Mouse (Mus musculus): ENCODE data around the gene 2310011J03Rik. TPM values are rescaled to one million over a fixed set of nuclear protein-coding genes. Genes with fewer than 3 reads are reported as not detected.

Gene 2310011J03Rik
- total and polyA plus RNA-seq, 3 experiments, result 34.6 to 46.8 (median 37.5) TPM

DNA sequence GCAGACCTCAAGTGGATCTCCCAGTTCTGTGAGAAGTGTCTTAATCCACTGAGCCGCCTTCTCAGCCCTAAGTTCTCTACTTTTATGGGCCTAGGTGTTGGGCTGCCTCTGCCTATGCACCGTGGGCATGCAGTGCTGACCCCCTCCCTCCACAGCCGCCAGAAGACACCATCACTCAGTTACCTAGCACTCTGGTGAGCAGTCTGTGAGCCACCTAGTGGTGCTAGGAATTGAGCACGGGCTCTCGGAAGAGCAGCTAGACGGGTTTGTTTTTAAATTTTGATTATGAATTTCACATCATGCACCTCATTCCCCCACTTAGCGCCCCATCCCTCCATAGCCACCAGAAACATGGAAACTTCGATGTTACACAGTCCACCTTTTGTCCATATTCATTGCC, 31.7 kb downstream of the 2310011J03Rik start:
- Histone ChIP-seq H3K4me3 (replicated peaks in 1 of 3; ENCODE audit: low read depth in 2 of 3, low read length in 2 of 3, poor library complexity in 1 of 3) (no peak overlapping the region), H3K79me2 (replicated peaks; ENCODE audit: control insufficient read depth, extremely low read depth, insufficient read depth, poor library complexity, severe bottlenecking) (peaks cover 14% of the 10 kb centered on the region), H3K4me2 (ENCODE audit: insufficient read depth, low read depth, poor library complexity, severe bottlenecking) (no peak overlapping the region), H3K9me3 (replicated peaks; ENCODE audit: low read length) (peaks cover 3% of the 10 kb centered on the region), H3K27ac (ENCODE audit: insufficient read depth, low read depth) (no peak overlapping the region), H3K36me3 (replicated peaks in 1 of 2; ENCODE audit: control insufficient read depth in 1 of 2, insufficient read depth in 1 of 2, low read length in 1 of 2) (peaks cover 44 to 62% of the 10 kb centered on the region in 2 experiments), H3K27me3 (replicated peaks) (no peaks in the 10 kb centered on the region), H3K9ac (ENCODE audit: insufficient read depth, low read depth) (no peak overlapping the region), H3K4me1 (ENCODE audit: control insufficient read depth in 1 of 2, insufficient read depth in 2 of 2) (peaks cover 26 to 49% of the 10 kb centered on the region in 2 experiments)
- 0 out of 2 replicates have a peak, but pooled peaks have one; percentile 19 for TF ChIP-seq SMC3 (IDR thresholded peaks at IDR 0.05; ENCODE audit: low read depth, low read length)
- TF ChIP-seq CTCF (conservative IDR thresholded peaks at IDR 0.05 in 1 of 2, IDR thresholded peaks at IDR 0.05 in 1 of 2; ENCODE audit: low read depth in 2 of 2, low read length in 2 of 2), result peak in 1 of 2 experiments; percentile 41; a peak in 2 of 4 replicates
- TF ChIP-seq USF2 (conservative IDR thresholded peaks at IDR 0.05; ENCODE audit: low read depth, low read length), result no peak
- TF ChIP-seq RAD21 (IDR thresholded peaks at IDR 0.05; ENCODE audit: low read depth, low read length), result peak; percentile 7
- in situ Hi-C loops (cut with MboI; ENCODE audit: low pct_ligation_motif_present, low pct_unique_long_range_greater_than_20kb, low sequenced_read_pairs), result no loop called here
- dilution Hi-C loops (cut with MboI; ENCODE audit: extremely low pct_ligation_motif_present, extremely low pct_unique_long_range_greater_than_20kb, low sequenced_read_pairs), result no loop called here
- DNase-seq (ENCODE audit: extremely low read depth), result no peak

DNA sequence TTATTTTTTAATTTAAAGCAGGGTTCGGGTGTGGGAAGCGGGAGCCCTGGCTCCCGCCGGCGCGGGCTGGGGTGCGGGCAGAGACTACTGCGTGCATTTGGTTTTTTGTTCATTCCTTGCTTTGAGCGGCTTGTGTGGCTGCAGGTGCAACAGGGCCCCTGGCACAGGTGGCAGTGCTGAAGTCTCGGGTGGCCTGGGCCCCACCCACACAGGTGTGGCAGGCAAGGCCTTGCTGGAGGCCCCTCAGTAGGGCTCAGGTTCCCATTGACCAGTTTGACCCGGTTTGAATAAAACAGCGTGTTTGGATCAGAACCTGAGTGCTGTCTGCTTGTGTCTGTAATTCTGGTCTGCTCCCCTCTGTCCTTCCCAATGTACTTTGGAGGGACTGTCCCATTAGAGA, 32.2 kb downstream of the 2310011J03Rik start:
- Histone ChIP-seq H3K27me3 (replicated peaks) (no peaks in the 10 kb centered on the region), H3K4me3 (replicated peaks in 1 of 3; ENCODE audit: low read depth in 2 of 3, low read length in 2 of 3, poor library complexity in 1 of 3) (no peak overlapping the region), H3K4me2 (ENCODE audit: insufficient read depth, low read depth, poor library complexity, severe bottlenecking) (no peak overlapping the region), H3K27ac (ENCODE audit: insufficient read depth, low read depth) (no peak overlapping the region), H3K4me1 (ENCODE audit: control insufficient read depth in 1 of 2, insufficient read depth in 2 of 2) (peaks cover 32 to 54% of the 10 kb centered on the region in 2 experiments), H3K9me3 (replicated peaks; ENCODE audit: low read length) (peaks cover 3% of the 10 kb centered on the region), H3K9ac (ENCODE audit: insufficient read depth, low read depth) (no peak overlapping the region), H3K36me3 (replicated peaks in 1 of 2; ENCODE audit: control insufficient read depth in 1 of 2, insufficient read depth in 1 of 2, low read length in 1 of 2) (peaks cover 47 to 62% of the 10 kb centered on the region in 2 experiments), H3K79me2 (replicated peaks; ENCODE audit: control insufficient read depth, extremely low read depth, insufficient read depth, poor library complexity, severe bottlenecking) (peaks cover 8% of the 10 kb centered on the region)
- in situ Hi-C loops (cut with MboI; ENCODE audit: low pct_ligation_motif_present, low pct_unique_long_range_greater_than_20kb, low sequenced_read_pairs), result no loop called here
- dilution Hi-C loops (cut with MboI; ENCODE audit: extremely low pct_ligation_motif_present, extremely low pct_unique_long_range_greater_than_20kb, low sequenced_read_pairs), result no loop called here
- TF ChIP-seq GABPA (IDR thresholded peaks at IDR 0.05; ENCODE audit: insufficient replicate concordance, low read depth, low read length) (no peak), JUN (IDR thresholded peaks at IDR 0.05; ENCODE audit: insufficient read depth, low read depth, low read length) (no peak), HCFC1 (IDR thresholded peaks at IDR 0.05; ENCODE audit: low read depth, low read length) (no peak), ELF1 (IDR thresholded peaks at IDR 0.05; ENCODE audit: low read depth, low read length) (no peak), USF2 (conservative IDR thresholded peaks at IDR 0.05; ENCODE audit: low read depth, low read length) (no peak), TCF12 (IDR thresholded peaks at IDR 0.05; ENCODE audit: low read depth, low read length) (no peak), ZKSCAN1 (IDR thresholded peaks at IDR 0.05; ENCODE audit: borderline replicate concordance, low read depth, low read length) (no peak), TBP (conservative IDR thresholded peaks at IDR 0.05; ENCODE audit: low read depth, low read length) (no peak), POLR2A (IDR thresholded peaks at IDR 0.05; ENCODE audit: low read depth, low read length) (no peak), CTCF (conservative IDR thresholded peaks at IDR 0.05 in 1 of 2, IDR thresholded peaks at IDR 0.05 in 1 of 2; ENCODE audit: low read depth in 2 of 2, low read length in 2 of 2) (no peak)
- no peak for DNase-seq (ENCODE audit: extremely low read depth)

Data from CH12.LX (cell line).